Mouse (Mus musculus) thymus, postnatal 10 days (tissue): Measurements from ENCODE around the gene Sult1a1.

Experiments
- DNase-seq, 2 experiments: peaks; one replicate each; pipeline ENCODE4 v3.0.0; 2021; ENCODE audit warnings: low spot score in 2 of 2

Gene Sult1a1

DNA sequence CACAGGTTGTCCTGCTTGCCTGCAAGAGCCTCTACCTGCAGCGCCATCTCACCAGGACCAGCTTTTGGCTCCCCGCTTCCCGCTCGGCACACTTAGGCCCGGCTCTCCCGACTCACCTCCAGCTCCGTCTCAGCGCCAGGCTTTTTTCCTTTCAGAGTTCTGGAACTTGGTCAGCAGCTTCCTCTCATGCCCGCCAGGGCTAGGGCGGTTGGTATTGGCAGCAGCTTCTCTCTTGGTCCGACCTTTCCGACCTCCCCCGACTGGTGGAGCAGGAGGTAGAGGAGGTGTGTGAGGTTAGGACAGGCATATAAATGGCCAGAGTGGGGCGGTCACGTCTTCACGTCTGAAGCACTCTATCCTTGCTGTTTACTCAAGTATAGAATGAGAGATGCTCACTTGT is 51.5 kb downstream of the Sult1a1 start:
- no peak for DNase-seq

DNA sequence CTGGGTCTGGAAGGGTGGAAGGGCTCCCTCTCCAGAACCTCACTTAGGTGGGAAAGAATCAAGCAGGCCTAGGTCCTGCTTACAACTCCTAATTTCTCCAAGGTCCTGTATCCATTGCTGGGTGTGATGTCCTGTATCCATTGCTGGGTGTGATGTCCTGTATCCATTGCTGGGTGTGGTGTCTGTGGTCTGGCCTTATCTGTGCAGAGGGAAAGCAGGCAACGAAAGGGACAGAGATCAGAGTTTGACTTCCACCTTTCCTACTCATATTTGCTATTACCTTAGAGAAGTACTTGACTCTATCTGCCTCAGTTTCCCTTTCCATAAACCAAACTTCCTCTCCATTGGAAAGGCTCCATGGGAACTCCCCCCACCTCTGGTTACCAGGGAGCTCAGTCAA is 52.9 kb downstream of the Sult1a1 start:
- DNase-seq = no peak
